Mouse (Mus musculus) midbrain, embryonic 11.5 days (tissue): ENCODE data around the gene Mfrp. TPM values are rescaled to one million over a fixed set of nuclear protein-coding genes. Genes with fewer than 3 reads are reported as not detected.

ENCODE experiments used
- ATAC-seq: fragments of 200-750 bp; cut with Nextera tagmentation; 2 replicates; pipeline ENCODE4 v1.8.0; 2017; ENCODE audit warnings: moderate TSS enrichment, moderate library complexity; ENCODE audit not compliant: low FRiP score
- DNase-seq: peaks from one replicate; pipeline ENCODE4 v3.0.0; 2015; ENCODE audit warnings: low spot score; ENCODE audit errors: missing footprints
- H3K27ac ChIP-seq: fragments of 300-500 bp; sonication (generic); 2 replicates; pipeline ENCODE4 v1.5.1; 2014; ENCODE audit warnings: low read depth, low read length
- H3K27me3 ChIP-seq: fragments of 300-500 bp; sonication (generic); 2 replicates; pipeline ENCODE4 v1.6.1; 2014; ENCODE audit warnings: mild to moderate bottlenecking, low read length, moderate library complexity, mixed read lengths; ENCODE audit not compliant: control insufficient read depth, insufficient read depth
- H3K36me3 ChIP-seq: fragments of 300-500 bp; sonication (generic); 2 replicates; pipeline ENCODE4 v1.6.1; 2014; ENCODE audit warnings: mild to moderate bottlenecking, low read length, moderate library complexity, mixed read lengths; ENCODE audit not compliant: control insufficient read depth, insufficient read depth
- H3K4me1 ChIP-seq: fragments of 300-500 bp; sonication (generic); 2 replicates; pipeline ENCODE4 v1.6.1; 2014; ENCODE audit warnings: low read length; ENCODE audit not compliant: control insufficient read depth, insufficient read depth
- H3K4me2 ChIP-seq: fragments of 300-500 bp; sonication (generic); 2 replicates; pipeline ENCODE4 v1.6.1; 2014; ENCODE audit warnings: mild to moderate bottlenecking, moderate library complexity
- H3K4me3 ChIP-seq: fragments of 300-500 bp; sonication (generic); 2 replicates; pipeline ENCODE4 v1.5.1; 2014; ENCODE audit warnings: low read depth, low read length
- H3K9ac ChIP-seq: fragments of 300-500 bp; sonication (generic); 2 replicates; pipeline ENCODE4 v1.6.1; 2014; ENCODE audit warnings: low read length
- H3K9me3 ChIP-seq: fragments of 300-500 bp; sonication (generic); 2 replicates; pipeline ENCODE4 v1.6.1; 2016; ENCODE audit warnings: low read length; ENCODE audit not compliant: control insufficient read depth
- WGBS: fragments of 180-500 bp; shearing (Covaris S2); extraction: QIAGEN DNeasy Blood & Tissue Kit; methylation state at CpG from one replicate; pipeline ENCODE4 v1.1.7; 2014; 5-methylcytosine and 5-hydroxymethylcytosine counted together
- polyA plus RNA-seq: library from polyadenylated mRNA; unstranded; fragments of >200 nt; fragmentation: Nextera tagmentation; extraction: Ambion mirVana; gene quantifications from 2 replicates; pipeline ENCODE4 v1.2.1, GENCODE M21; 2014

The Mfrp gene
- polyA plus RNA-seq = not detected in 2 replicates

DNA sequence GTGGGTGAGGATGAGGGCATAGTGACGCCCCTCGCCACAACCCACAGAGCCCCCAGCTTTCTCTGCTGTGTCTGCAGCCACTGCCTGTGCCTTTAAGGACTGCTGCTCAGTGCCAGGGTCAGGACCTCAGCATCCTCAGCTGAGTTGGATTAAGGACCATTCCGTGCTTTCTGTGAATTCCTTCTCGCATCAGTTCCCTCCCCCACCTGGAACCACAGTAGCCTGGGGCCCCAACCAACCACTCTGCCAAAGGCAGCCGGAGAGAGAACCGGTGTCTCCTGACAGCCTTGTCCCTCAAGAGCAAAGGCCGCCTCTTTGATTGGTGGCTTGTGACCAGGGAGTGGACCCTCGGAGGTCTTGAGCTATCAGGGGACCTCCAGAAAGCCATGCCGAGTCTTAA is at the start of gene Mfrp:
Gene Mfrp, plus strand, starts transcription at position 240 of the 400 bp plus-strand sequence.
- no peaks in the 10 kb centered on the region for H3K27me3 ChIP-seq
- 33% methylated on average over 9 of the region's 9 CpGs for WGBS
- no peak within 1 kb of the TSS for H3K4me3 ChIP-seq
- no peaks in the 10 kb centered on the region for H3K9me3 ChIP-seq
- ATAC-seq = no peak
- H3K4me1 ChIP-seq = peaks cover 15% of the 10 kb centered on the region
- no peak within 1 kb of the TSS for H3K4me2 ChIP-seq
- no peak for DNase-seq
- H3K36me3 ChIP-seq = peaks cover 5% of the 10 kb centered on the region; the same call in 1 of the 2 replicates
- H3K9ac ChIP-seq = no peak within 1 kb of the TSS
- H3K27ac ChIP-seq = no peak within 1 kb of the TSS

DNA sequence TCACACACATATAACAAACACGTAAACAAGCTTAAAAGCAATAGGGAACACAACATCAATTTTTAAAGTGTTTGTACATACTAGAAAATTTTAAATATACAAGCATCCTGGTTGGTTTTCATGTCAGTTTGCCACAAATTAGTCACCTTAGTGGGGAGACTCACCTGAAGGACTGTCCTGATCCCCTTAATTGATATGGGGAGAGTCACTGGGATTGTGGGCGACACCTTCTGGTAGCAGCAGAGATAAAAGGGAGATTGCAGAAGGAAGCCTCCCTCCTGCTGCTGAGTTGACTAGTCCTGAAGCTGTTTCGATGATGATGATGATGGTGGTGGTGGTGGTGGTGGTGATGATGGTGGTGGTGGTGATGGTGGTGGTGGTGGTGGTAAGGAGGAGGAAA is 48.7 kb upstream of the Mfrp start:
- WGBS = 69% methylated on average over 3 of the region's 3 CpGs
- Histone ChIP-seq H3K9me3 (no peaks in the 10 kb centered on the region), H3K4me2 (no peak overlapping the region), H3K9ac (no peak overlapping the region), H3K4me1 (no peaks in the 10 kb centered on the region), H3K27me3 (no peaks in the 10 kb centered on the region), H3K36me3 (no peaks in the 10 kb centered on the region), H3K27ac (no peak overlapping the region), H3K4me3 (no peak overlapping the region)
- DNase-seq (no peak), ATAC-seq (no peak)

GRCm38 (mm10) chr9:44053936-44054335 is 47.6 kb upstream of the Mfrp start:
- no peak overlapping the region for H3K4me2 ChIP-seq
- H3K27ac ChIP-seq = no peak overlapping the region
- WGBS = 73% methylated on average over 1 of the region's 1 CpGs
- H3K4me1 ChIP-seq = no peaks in the 10 kb centered on the region
- ATAC-seq = no peak
- H3K4me3 ChIP-seq = no peak overlapping the region
- H3K9ac ChIP-seq = no peak overlapping the region
- no peak for DNase-seq
- H3K36me3 ChIP-seq = no peaks in the 10 kb centered on the region
- H3K27me3 ChIP-seq = no peaks in the 10 kb centered on the region
- H3K9me3 ChIP-seq = no peaks in the 10 kb centered on the region

DNA sequence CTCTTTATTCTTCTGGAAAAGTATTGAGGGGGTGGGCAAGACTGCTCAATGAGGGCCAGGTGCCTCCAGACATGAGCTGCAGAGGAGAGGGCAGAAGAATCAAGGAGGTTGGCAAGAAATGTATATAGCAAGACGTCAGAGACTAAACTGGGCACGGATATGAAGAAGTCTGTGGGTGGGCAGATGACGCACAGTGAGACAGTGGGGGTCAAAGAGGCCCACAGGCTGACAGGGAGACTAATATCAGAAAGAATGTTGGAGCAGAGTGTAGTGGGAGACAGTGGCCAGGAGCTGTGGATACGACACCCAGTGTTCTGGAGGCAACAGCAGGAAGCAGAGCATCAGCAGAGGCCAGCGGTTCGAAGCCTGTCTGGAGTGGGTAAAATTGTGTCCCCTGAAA is 42.9 kb upstream of the Mfrp start:
- no peak overlapping the region for H3K27ac ChIP-seq
- H3K9me3 ChIP-seq = no peaks in the 10 kb centered on the region
- DNase-seq (no peak), ATAC-seq (no peak)
- H3K27me3 ChIP-seq = no peaks in the 10 kb centered on the region
- H3K9ac ChIP-seq = no peak overlapping the region
- H3K4me3 ChIP-seq = no peak overlapping the region
- H3K4me2 ChIP-seq = no peak overlapping the region
- H3K4me1 ChIP-seq = no peaks in the 10 kb centered on the region
- no peaks in the 10 kb centered on the region for H3K36me3 ChIP-seq
- 85% methylated on average over 6 of the region's 6 CpGs for WGBS

DNA sequence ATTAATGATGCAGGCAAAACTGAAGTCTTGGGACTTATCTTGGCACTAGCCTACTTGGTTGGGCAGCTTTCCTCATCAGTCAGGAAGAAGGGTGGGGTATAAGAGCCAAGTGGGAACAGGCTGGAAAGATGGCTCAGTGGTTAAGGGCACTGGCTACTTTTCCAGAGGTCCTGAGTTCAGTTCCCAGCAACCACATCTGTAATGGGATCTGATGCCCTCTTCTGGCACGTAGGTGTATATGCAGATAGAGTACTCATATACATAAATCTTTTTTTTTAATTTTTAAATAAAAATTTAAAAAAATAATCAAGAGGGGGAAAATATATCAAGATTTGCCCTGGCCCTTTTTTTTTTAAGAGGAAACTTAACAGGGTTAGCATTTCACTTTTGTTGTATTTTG is 36.4 kb upstream of the Mfrp start:
- no peak overlapping the region for H3K27ac ChIP-seq
- peaks cover 4% of the 10 kb centered on the region; the same call in 1 of the 2 replicates for H3K4me1 ChIP-seq
- 41% methylated on average over 1 of the region's 1 CpGs for WGBS
- peak; percentile 64 for DNase-seq
- H3K36me3 ChIP-seq = no peaks in the 10 kb centered on the region
- H3K27me3 ChIP-seq = no peaks in the 10 kb centered on the region
- no peak overlapping the region for H3K4me3 ChIP-seq
- H3K4me2 ChIP-seq = no peak overlapping the region
- H3K9ac ChIP-seq = no peak overlapping the region
- H3K9me3 ChIP-seq = no peaks in the 10 kb centered on the region
- ATAC-seq = no peak

DNA sequence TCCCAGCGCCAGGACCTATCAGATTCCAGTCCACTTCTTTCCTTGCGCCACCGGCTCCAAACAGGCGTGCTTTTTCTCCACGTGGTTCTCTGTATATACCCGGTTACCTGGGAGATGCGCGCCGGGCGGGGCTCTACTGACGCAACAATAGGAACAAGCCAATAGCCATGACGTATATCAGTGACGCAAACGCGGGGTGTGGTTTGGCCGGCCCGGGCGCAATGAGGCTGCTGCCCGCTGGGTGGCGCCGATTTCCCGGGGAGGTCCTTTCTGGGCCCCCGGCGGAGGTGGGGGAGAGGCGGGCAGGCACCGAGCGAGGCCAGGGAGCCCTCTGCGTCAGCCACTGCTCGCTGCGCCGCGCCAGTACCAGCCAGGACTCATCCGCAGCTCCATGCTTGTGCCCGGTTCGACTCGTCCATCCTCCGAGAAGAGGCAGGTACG is 34.7 kb upstream of the Mfrp start, which contains the start of gene Usp2:
Gene Usp2, plus strand, starts transcription at position 237 of the 441 bp plus-strand sequence.
- Histone ChIP-seq H3K4me2 (peak within 1 kb of the TSS; percentile 74), H3K4me3 (peak within 1 kb of the TSS; percentile 37), H3K27me3 (no peaks in the 10 kb centered on the region), H3K4me1 (peaks cover 17% of the 10 kb centered on the region), H3K9ac (peak within 1 kb of the TSS; percentile 49), H3K36me3 (no peaks in the 10 kb centered on the region), H3K9me3 (no peaks in the 10 kb centered on the region), H3K27ac (no peak within 1 kb of the TSS)
- ATAC-seq = peak; percentile 98
- peak; percentile 100 for DNase-seq
- WGBS = under 1% methylated on average over 38 of the region's 38 CpGs

DNA sequence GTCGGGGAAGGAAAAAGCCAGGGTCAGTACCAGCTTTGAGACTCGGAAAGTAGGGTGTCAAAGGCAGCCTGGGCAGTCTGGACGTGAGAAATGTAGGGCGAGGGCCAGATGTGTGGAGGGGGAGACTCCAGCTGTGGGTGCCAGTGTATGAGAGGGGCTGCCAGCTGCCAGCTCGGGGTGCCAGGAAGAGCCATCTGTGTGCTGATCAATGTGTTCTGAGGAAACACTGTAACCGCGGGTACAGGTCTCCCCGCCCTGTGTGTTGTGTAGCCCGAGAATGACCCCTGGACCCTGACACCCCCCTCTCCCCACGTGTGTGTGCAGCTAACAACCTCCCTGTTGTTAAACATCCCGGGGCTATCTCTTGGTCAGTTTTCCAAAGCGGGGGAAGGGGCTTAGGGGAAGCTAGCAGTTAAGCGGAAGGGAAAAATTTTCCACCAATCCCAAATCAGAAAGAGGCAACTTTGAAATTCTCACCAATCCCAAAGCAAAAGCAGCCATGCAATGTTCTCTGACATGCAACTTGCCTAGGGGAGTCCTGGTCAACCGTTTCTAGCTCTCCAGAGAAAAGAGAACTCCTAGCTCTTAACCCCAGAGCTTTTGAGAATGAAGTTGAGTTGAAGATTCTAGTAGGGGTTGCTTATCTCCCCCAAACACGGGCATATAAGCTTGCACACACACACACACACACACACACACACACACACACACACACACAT is 34.1 kb upstream of the Mfrp start:
- Histone ChIP-seq H3K9ac (peak overlapping the region; percentile 49), H3K4me3 (peak overlapping the region; percentile 37), H3K27me3 (no peaks in the 10 kb centered on the region), H3K9me3 (no peaks in the 10 kb centered on the region), H3K27ac (no peak overlapping the region), H3K4me1 (peaks cover 23% of the 10 kb centered on the region), H3K4me2 (peak overlapping the region; percentile 74), H3K36me3 (no peaks in the 10 kb centered on the region)
- peak; percentile 85 for DNase-seq
- WGBS = 13% methylated on average over 15 of the region's 15 CpGs
- no peak; the same call in 1 of the 2 replicates for ATAC-seq

- Histone ChIP-seq H3K27me3 (no peaks in the 10 kb centered on the region), H3K36me3 (no peaks in the 10 kb centered on the region), H3K4me1 (peaks cover 28% of the 10 kb centered on the region), H3K9ac (no peak overlapping the region), H3K4me3 (no peak overlapping the region), H3K27ac (no peak overlapping the region), H3K9me3 (no peaks in the 10 kb centered on the region), H3K4me2 (no peak overlapping the region)
- DNase-seq = no peak
- no peak for ATAC-seq
- 91% methylated on average over 6 of the region's 6 CpGs for WGBS
These were observed 33.6 kb upstream of the Mfrp start for GRCm38 (mm10) chr9:44067960-44068330.

GRCm38 (mm10) chr9:44069252-44069651 is 32.3 kb upstream of the Mfrp start:
- no peaks in the 10 kb centered on the region for H3K27me3 ChIP-seq
- DNase-seq (no peak), ATAC-seq (no peak)
- WGBS = 27% methylated on average over 7 of the region's 7 CpGs
- H3K4me1 ChIP-seq = peaks cover 33% of the 10 kb centered on the region
- H3K9ac ChIP-seq = no peak overlapping the region; the same call in 1 of the 2 replicates
- no peaks in the 10 kb centered on the region for H3K9me3 ChIP-seq
- no peak overlapping the region for H3K27ac ChIP-seq
- no peak overlapping the region for H3K4me3 ChIP-seq
- no peak overlapping the region for H3K4me2 ChIP-seq
- no peaks in the 10 kb centered on the region for H3K36me3 ChIP-seq
